In genomic region chr17:50019090-50019489, GRCm38 (mm10) we compare ENCODE assay signal across 10 mouse cellular contexts.
DNase-seq lines count a peak whose midpoint lies in the region; ATAC-seq lines count a peak whose summit lies in the region.
"Had no signal": no experiment of that assay in that cellular context is flagged by ENCODE, and none has a peak within 500 bp of the region (broad histone marks: within the 10 kb centered on the region; RNA-seq: fewer than 3 reads in every experiment).

No protein-coding gene starts in this region.

- no peak overlapping the region for H3K9ac ChIP-seq in heart, embryonic 11.5 days (ENCODE audit: low read depth, low read length)
- no peak overlapping the region for H3K9ac ChIP-seq in hindbrain, embryonic 11.5 days (ENCODE audit: low read depth, low read length)
- no peak overlapping the region for H3K9ac ChIP-seq in midbrain, embryonic 11.5 days (ENCODE audit: low read length)
- H3K9ac ChIP-seq: heart, embryonic 13.5 days had no signal

- no peaks in the 10 kb centered on the region for H3K27me3 ChIP-seq in heart, embryonic 11.5 days (ENCODE audit: control insufficient read depth, insufficient read depth, low read length)
- no peaks in the 10 kb centered on the region for H3K27me3 ChIP-seq in hindbrain, embryonic 11.5 days (ENCODE audit: control insufficient read depth, insufficient read depth, low read length)
- no peaks in the 10 kb centered on the region; the same call in 1 of the 2 replicates for H3K27me3 ChIP-seq in midbrain, embryonic 11.5 days (ENCODE audit: control insufficient read depth, insufficient read depth, low read length)
- H3K27me3 ChIP-seq: heart, embryonic 13.5 days had no signal

- peak; percentile 57; the same call in 1 of the 2 replicates for ATAC-seq in heart, embryonic 11.5 days (replicated peaks; ENCODE audit: insufficient number of reproducible peaks, low FRiP score, low TSS enrichment)
- ATAC-seq in hindbrain, embryonic 11.5 days (ENCODE audit: low FRiP score): 0 out of 2 replicates have a peak, but pooled peaks have one; percentile 36
- ATAC-seq in midbrain, embryonic 11.5 days (ENCODE audit: low FRiP score): 0 out of 2 replicates have a peak, but pooled peaks have one; percentile 19

- no peak overlapping the region for H3K27ac ChIP-seq in heart, embryonic 11.5 days (ENCODE audit: low read depth, low read length)
- no peak overlapping the region for H3K27ac ChIP-seq in hindbrain, embryonic 11.5 days (ENCODE audit: low read depth, low read length)
- no peak overlapping the region for H3K27ac ChIP-seq in midbrain, embryonic 11.5 days (ENCODE audit: low read depth, low read length)
- H3K27ac ChIP-seq: heart, embryonic 13.5 days had no signal

- 0 out of 2 replicates have a peak, but pooled peaks cover 5% of the 10 kb centered on the region for H3K4me1 ChIP-seq in heart, embryonic 11.5 days (ENCODE audit: control insufficient read depth, insufficient read depth, low read length)
- peaks cover 11% of the 10 kb centered on the region for H3K4me1 ChIP-seq in hindbrain, embryonic 11.5 days (replicated peaks; ENCODE audit: control insufficient read depth, insufficient read depth, low read length)
- peaks cover 23% of the 10 kb centered on the region for H3K4me1 ChIP-seq in midbrain, embryonic 11.5 days (ENCODE audit: control insufficient read depth, insufficient read depth, low read length)

- DNase-seq in heart, adult 18-20 months: no peak
- peak; percentile 71 for DNase-seq in c-Kit-negative CD71-positive TER-119-positive erythroid progenitor cells, embryonic 14.5 days (ENCODE audit: low read depth, low spot score)
- DNase-seq in hindbrain, embryonic 11.5 days (ENCODE audit: low spot score): no peak
- no peak for DNase-seq in midbrain, embryonic 11.5 days (ENCODE audit: low spot score, missing footprints)
- DNase-seq in thymus, postnatal 36 days: no peak
- no peak for DNase-seq in right cerebral cortex, postnatal 14 days
- no peak for DNase-seq in embryo, embryonic 9.5 days (ENCODE audit: extremely low spot score)
- DNase-seq: thymus, adult 18-20 months had no signal

- 55% methylated on average over 5 of the region's 5 CpGs for WGBS in heart, embryonic 11.5 days (ENCODE audit: insufficient replicate concordance)
- 36% methylated on average over 5 of the region's 5 CpGs for WGBS in hindbrain, embryonic 11.5 days
- WGBS in midbrain, embryonic 11.5 days: 51% methylated on average over 5 of the region's 5 CpGs

- no peaks in the 10 kb centered on the region for H3K9me3 ChIP-seq in heart, embryonic 11.5 days (replicated peaks; ENCODE audit: control insufficient read depth, low read length)
- no peaks in the 10 kb centered on the region for H3K9me3 ChIP-seq in hindbrain, embryonic 11.5 days (ENCODE audit: control insufficient read depth, low read length)
- H3K9me3 ChIP-seq in midbrain, embryonic 11.5 days (ENCODE audit: control insufficient read depth, low read length): no peaks in the 10 kb centered on the region
- H3K9me3 ChIP-seq: heart, embryonic 13.5 days had no signal

- no peaks in the 10 kb centered on the region for H3K36me3 ChIP-seq in heart, embryonic 11.5 days (ENCODE audit: control insufficient read depth, insufficient read depth, low read length)
- no peaks in the 10 kb centered on the region for H3K36me3 ChIP-seq in hindbrain, embryonic 11.5 days (ENCODE audit: control insufficient read depth, insufficient read depth, low read length)
- H3K36me3 ChIP-seq in midbrain, embryonic 11.5 days (ENCODE audit: control insufficient read depth, insufficient read depth, low read length): no peaks in the 10 kb centered on the region
- H3K36me3 ChIP-seq: heart, embryonic 13.5 days had no signal

- no peak overlapping the region for H3K4me2 ChIP-seq in heart, embryonic 11.5 days
- H3K4me2 ChIP-seq in hindbrain, embryonic 11.5 days (replicated peaks; ENCODE audit: low read depth, low read length): no peak overlapping the region
- no peak overlapping the region for H3K4me2 ChIP-seq in midbrain, embryonic 11.5 days
- H3K4me2 ChIP-seq: heart, embryonic 13.5 days had no signal

- H3K4me3 ChIP-seq in heart, embryonic 11.5 days (ENCODE audit: low read depth, low read length): no peak overlapping the region
- H3K4me3 ChIP-seq in hindbrain, embryonic 11.5 days (ENCODE audit: low read depth, low read length): no peak overlapping the region
- H3K4me3 ChIP-seq in midbrain, embryonic 11.5 days (ENCODE audit: low read depth, low read length): no peak overlapping the region
- H3K4me3 ChIP-seq: heart, embryonic 13.5 days had no signal
